Mouse (Mus musculus): ENCODE measurements around the gene Igfbp2. TPM values are rescaled to one million over a fixed set of nuclear protein-coding genes. Genes with fewer than 3 reads are reported as not detected.

Igfbp2 gene
- polyA plus RNA-seq, 1 experiment from 2014 or later, result 329 TPM

DNA sequence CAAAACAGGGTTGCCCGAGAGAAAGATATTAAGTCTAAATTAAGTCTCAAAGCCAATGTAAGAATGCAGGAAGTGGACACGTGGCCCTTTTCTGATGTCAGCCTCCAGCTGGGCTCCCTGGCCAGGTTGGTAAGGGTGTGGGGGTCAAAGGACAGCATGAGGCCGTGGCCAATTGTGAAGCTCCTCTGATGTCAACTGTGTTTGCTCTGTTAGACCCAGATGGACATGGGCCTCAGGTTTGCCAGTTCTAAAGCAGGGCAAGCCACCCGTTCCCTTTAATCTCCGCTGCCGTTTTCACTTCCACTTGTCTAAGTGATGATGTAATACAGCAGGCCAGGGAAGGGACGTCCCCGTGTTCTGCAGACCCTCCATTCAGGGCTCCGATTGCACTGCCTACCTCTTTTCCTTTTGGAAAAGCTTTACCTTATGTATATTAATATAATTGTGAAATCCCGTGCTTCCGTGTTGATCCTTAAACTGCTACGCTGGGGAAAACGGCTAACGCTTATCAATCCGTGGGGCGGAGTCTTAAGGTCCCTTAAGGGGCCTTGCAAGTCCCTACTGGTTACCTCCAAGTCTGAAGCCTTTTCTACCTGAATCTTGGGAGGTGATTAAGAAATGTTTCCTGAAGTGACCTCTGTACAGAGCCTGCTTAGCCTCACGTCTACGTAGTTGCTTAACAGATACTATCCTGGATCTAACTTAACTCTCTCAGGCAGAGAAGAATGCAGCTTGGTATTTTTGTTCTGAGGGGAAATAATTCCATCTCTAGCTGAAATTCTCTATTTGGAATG is 18.6 kb downstream of the Igfbp2 start:
- no peak overlapping the region for H3K27ac ChIP-seq
- no peak for ATAC-seq (replicated peaks)
- WGBS, result 85% methylated on average over 18 of the region's 18 CpGs
- H3K4me1 ChIP-seq, result no peaks in the 10 kb centered on the region
- no peak overlapping the region for H3K4me3 ChIP-seq
- H3K4me2 ChIP-seq, result no peak overlapping the region
- H3K27me3 ChIP-seq (replicated peaks), result no peaks in the 10 kb centered on the region
- H3K9ac ChIP-seq, result no peak overlapping the region
- no peaks in the 10 kb centered on the region for H3K36me3 ChIP-seq (replicated peaks)
- no peaks in the 10 kb centered on the region for H3K9me3 ChIP-seq

GRCm38 (mm10) chr1:72844675-72845074 is 20.4 kb downstream of the Igfbp2 start:
- H3K9ac ChIP-seq, result no peak overlapping the region
- no peak overlapping the region for H3K4me3 ChIP-seq
- no peaks in the 10 kb centered on the region for H3K4me1 ChIP-seq
- no peaks in the 10 kb centered on the region for H3K27me3 ChIP-seq (replicated peaks)
- no peaks in the 10 kb centered on the region for H3K36me3 ChIP-seq (replicated peaks)
- no peak overlapping the region for H3K27ac ChIP-seq
- no peak for ATAC-seq (replicated peaks)
- H3K9me3 ChIP-seq, result no peaks in the 10 kb centered on the region
- 93% methylated on average over 6 of the region's 6 CpGs for WGBS
- no peak overlapping the region for H3K4me2 ChIP-seq

DNA sequence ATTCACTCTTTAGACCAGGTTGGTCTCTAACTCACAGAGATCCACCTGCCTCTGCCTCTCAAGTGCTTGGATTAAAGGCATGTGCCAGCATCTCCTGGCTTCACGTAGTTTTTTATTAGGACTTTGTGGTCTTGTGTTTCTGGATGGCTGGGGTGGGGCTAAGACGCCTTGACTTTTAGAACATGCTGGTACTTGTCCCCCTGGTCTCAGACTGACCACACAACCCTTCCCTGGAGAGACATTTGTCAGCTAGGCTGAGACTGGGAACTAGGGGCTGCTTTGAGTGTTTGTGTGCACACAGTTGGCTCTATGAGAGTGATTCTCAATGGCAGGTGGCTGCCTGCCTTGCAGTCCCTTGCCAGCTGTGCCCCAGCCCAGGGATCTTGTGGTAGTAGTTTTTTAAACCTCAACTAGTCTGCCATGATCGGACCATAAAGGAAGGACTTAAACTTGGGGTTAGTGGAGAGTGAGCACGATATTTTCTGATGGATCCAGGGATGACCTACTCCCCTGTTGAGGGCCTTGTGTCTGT is 23.6 kb downstream of the Igfbp2 start:
- no peak overlapping the region for H3K4me2 ChIP-seq
- no peak overlapping the region for H3K27ac ChIP-seq
- 91% methylated on average over 4 of the region's 4 CpGs for WGBS
- H3K36me3 ChIP-seq (replicated peaks), result peaks cover 6% of the 10 kb centered on the region; the same call in 1 of the 2 replicates
- no peak overlapping the region for H3K9ac ChIP-seq
- no peak for ATAC-seq (replicated peaks)
- no peaks in the 10 kb centered on the region for H3K4me1 ChIP-seq
- no peaks in the 10 kb centered on the region for H3K9me3 ChIP-seq
- no peak overlapping the region for H3K4me3 ChIP-seq
- no peaks in the 10 kb centered on the region for H3K27me3 ChIP-seq (replicated peaks)

GRCm38 (mm10) chr1:72849037-72849436 is 24.7 kb downstream of the Igfbp2 start:
- Histone ChIP-seq H3K36me3 (replicated peaks) (peaks cover 6% of the 10 kb centered on the region; the same call in 1 of the 2 replicates), H3K27me3 (replicated peaks) (no peaks in the 10 kb centered on the region), H3K27ac (no peak overlapping the region), H3K4me1 (no peaks in the 10 kb centered on the region), H3K9ac (no peak overlapping the region), H3K4me2 (no peak overlapping the region), H3K4me3 (no peak overlapping the region), H3K9me3 (no peaks in the 10 kb centered on the region)
- WGBS, result 94% methylated on average over 8 of the region's 8 CpGs
- ATAC-seq (replicated peaks), result no peak

- 87% methylated on average over 1 of the region's 1 CpGs for whole genome bisulfite sequencing
- Histone ChIP-seq H3K27me3 (replicated peaks) (no peaks in the 10 kb centered on the region), H3K9me3 (no peaks in the 10 kb centered on the region), H3K9ac (no peak overlapping the region), H3K4me1 (peaks cover 10% of the 10 kb centered on the region), H3K4me2 (no peak overlapping the region), H3K27ac (no peak overlapping the region), H3K36me3 (replicated peaks) (peaks cover 6% of the 10 kb centered on the region; the same call in 1 of the 2 replicates), H3K4me3 (no peak overlapping the region)
- ATAC-seq (replicated peaks), result no peak
Observed at GRCm38 (mm10) chr1:72853759-72854158, 29.5 kb downstream of the Igfbp2 start.

DNA sequence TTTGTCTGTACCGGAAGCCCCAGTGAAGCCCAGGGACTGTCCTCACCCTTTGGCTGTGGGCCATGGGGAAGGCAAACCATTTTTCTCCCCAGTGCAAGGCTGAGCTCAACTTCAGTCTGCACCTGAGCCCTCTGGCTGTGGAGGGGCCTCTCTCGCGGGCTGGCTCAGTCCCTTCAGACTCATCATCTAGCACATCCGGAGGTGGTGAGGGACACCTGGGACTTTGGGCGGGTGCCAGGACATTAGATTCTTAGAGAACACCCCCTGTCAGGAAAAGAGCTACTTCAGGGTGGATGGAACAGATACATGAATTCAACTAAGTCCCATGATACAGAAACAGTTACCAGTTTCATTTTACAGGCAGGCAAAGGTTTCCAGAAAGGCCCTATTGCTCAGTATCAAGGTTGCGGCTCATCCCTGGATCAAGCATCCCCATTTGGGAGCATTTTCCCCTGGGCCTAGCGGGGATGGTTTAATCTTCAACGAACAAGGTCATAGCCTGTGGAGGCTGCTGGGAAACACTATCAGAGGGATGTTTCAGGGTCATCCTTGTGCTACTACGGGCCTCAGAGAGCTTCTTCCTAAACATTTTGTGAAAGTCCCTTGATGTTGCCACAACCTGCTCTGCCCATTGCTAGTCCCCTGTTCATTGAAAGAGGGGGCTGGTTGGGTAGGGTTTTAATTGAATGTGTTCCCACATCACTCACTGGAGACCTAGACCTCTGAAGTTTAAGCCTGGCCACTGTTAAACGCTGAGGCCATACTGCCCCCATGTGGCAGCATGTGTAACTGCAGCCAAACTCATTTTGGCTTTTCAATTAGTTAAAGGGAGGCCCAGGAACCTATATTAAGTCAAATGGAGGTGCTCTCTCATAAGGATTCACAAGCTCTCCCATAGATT is 30.3 kb downstream of the Igfbp2 start:
- no peak overlapping the region for H3K27ac ChIP-seq
- peak; percentile 61 for ATAC-seq (replicated peaks)
- no peak overlapping the region for H3K4me2 ChIP-seq
- no peak overlapping the region for H3K9ac ChIP-seq
- no peaks in the 10 kb centered on the region for H3K27me3 ChIP-seq (replicated peaks)
- no peaks in the 10 kb centered on the region for H3K9me3 ChIP-seq
- WGBS, result 42% methylated on average over 10 of the region's 10 CpGs
- H3K4me3 ChIP-seq, result no peak overlapping the region
- peaks cover 6% of the 10 kb centered on the region; the same call in 1 of the 2 replicates for H3K36me3 ChIP-seq (replicated peaks)
- H3K4me1 ChIP-seq, result peaks cover 16% of the 10 kb centered on the region

GRCm38 (mm10) chr1:72855729-72856128 is 31.4 kb downstream of the Igfbp2 start:
- H3K9ac ChIP-seq, result no peak overlapping the region
- H3K4me1 ChIP-seq, result peaks cover 16% of the 10 kb centered on the region
- no peaks in the 10 kb centered on the region for H3K9me3 ChIP-seq
- ATAC-seq (replicated peaks), result no peak
- H3K27ac ChIP-seq, result no peak overlapping the region
- no peak overlapping the region for H3K4me2 ChIP-seq
- peaks cover 6% of the 10 kb centered on the region; the same call in 1 of the 2 replicates for H3K36me3 ChIP-seq (replicated peaks)
- H3K4me3 ChIP-seq, result no peak overlapping the region
- WGBS, result 87% methylated on average over 10 of the region's 10 CpGs
- no peaks in the 10 kb centered on the region for H3K27me3 ChIP-seq (replicated peaks)

- no peak for ATAC-seq (replicated peaks)
- Histone ChIP-seq H3K4me3 (no peak overlapping the region), H3K4me1 (peaks cover 16% of the 10 kb centered on the region), H3K9ac (no peak overlapping the region), H3K4me2 (no peak overlapping the region), H3K9me3 (no peaks in the 10 kb centered on the region), H3K27ac (no peak overlapping the region), H3K36me3 (replicated peaks) (peaks cover 6% of the 10 kb centered on the region; the same call in 1 of the 2 replicates), H3K27me3 (replicated peaks) (no peaks in the 10 kb centered on the region)
- 86% methylated on average over 19 of the region's 19 CpGs for WGBS
Observed at GRCm38 (mm10) chr1:72856209-72856909, 32.1 kb downstream of the Igfbp2 start.

- no peak overlapping the region for H3K27ac ChIP-seq
- H3K36me3 ChIP-seq (replicated peaks), result no peaks in the 10 kb centered on the region
- ATAC-seq (replicated peaks), result no peak
- peaks cover 16% of the 10 kb centered on the region for H3K4me1 ChIP-seq
- whole genome bisulfite sequencing, result 90% methylated on average over 7 of the region's 7 CpGs
- no peak overlapping the region for H3K4me3 ChIP-seq
- H3K9ac ChIP-seq, result no peak overlapping the region
- H3K27me3 ChIP-seq (replicated peaks), result no peaks in the 10 kb centered on the region
- H3K9me3 ChIP-seq, result no peaks in the 10 kb centered on the region
- H3K4me2 ChIP-seq, result no peak overlapping the region
Observed at GRCm38 (mm10) chr1:72857142-72857541, 32.8 kb downstream of the Igfbp2 start.

DNA sequence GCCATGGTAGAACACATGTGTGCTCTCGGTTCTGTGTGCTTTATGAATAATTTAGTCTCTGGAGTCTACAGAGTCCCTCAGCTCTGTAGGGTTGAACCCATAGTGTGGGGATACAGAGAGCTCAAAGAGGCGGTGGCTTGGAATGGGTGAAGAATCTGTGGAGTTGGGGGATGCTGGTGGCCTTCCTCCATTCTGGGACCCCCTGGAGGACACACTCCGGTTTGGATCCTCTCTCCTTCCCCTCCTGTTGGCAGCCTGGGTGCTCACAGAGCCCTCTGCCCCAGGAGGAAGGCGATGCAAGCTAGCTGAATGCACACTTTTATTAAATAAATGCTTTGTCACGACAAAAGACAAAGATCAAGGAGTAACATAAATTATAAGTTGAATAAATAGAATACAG is 33.3 kb downstream of the Igfbp2 start:
- 68% methylated on average over 5 of the region's 5 CpGs for WGBS
- no peaks in the 10 kb centered on the region for H3K9me3 ChIP-seq
- ATAC-seq (replicated peaks), result no peak

DNA sequence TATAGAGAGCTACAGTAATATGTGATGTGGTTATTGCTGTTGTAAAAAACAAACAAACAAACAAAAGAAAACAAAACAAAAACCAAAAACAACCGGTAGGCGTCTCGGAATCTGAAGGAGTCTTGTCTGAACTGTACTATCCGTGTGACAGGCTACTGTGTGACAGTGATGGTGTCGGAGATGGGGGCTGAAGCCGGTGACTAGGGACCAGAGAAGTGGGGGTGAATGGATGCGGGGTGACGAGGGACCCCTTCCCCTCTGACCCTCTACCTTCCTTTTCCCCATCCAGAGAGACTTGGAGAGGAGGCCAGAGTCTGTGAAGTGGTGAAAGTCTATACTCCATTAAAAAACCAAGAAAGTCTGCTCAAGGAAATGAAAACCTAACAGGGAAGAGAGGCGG is 34.0 kb downstream of the Igfbp2 start:
- Histone ChIP-seq H3K9ac (no peak overlapping the region), H3K4me2 (no peak overlapping the region), H3K9me3 (no peaks in the 10 kb centered on the region), H3K27ac (0 out of 2 replicates have a peak overlapping the region, but pooled peaks have one; percentile 54), H3K36me3 (replicated peaks) (no peaks in the 10 kb centered on the region), H3K27me3 (replicated peaks) (no peaks in the 10 kb centered on the region), H3K4me3 (no peak overlapping the region), H3K4me1 (peaks cover 16% of the 10 kb centered on the region)
- 87% methylated on average over 9 of the region's 9 CpGs for whole genome bisulfite sequencing
- ATAC-seq (replicated peaks), result 0 out of 2 replicates have a peak, but pooled peaks have one; percentile 8

More for the DNA sequence above, 33.3 kb downstream of the Igfbp2 start:
- Histone ChIP-seq H3K9ac (no peak overlapping the region), H3K36me3 (replicated peaks) (no peaks in the 10 kb centered on the region), H3K27me3 (replicated peaks) (no peaks in the 10 kb centered on the region), H3K4me1 (peaks cover 16% of the 10 kb centered on the region), H3K4me2 (no peak overlapping the region), H3K27ac (no peak overlapping the region), H3K4me3 (no peak overlapping the region)

DNA sequence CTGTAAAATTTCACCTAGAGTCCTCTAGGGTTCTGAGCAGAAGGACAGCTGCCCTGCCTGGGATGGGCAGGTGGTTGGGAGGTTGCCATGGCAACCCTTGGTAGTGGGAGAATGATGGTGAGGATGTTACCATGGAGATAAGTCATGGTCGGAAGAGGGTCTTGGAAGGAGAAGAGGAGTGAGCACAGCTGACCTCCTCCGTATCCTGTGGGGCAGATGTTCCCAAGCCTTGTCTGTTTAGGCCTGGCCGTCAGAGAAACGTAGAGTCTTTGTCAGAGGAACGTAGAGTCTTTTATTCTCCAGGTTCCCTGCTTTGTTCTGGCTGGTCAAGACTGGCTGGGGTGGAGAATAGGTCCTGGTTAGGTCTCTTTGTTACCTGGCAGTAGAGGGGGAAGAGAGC is 34.6 kb downstream of the Igfbp2 start:
- ATAC-seq (replicated peaks), result peak; percentile 83
- H3K27ac ChIP-seq, result peak overlapping the region; percentile 54
- 18% methylated on average over 5 of the region's 5 CpGs for WGBS

More for the DNA sequence above, 34.6 kb downstream of the Igfbp2 start:
- no peaks in the 10 kb centered on the region for H3K36me3 ChIP-seq (replicated peaks)
- H3K9ac ChIP-seq, result no peak overlapping the region
- H3K9me3 ChIP-seq, result no peaks in the 10 kb centered on the region
- H3K4me1 ChIP-seq, result peaks cover 16% of the 10 kb centered on the region
- H3K4me3 ChIP-seq, result no peak overlapping the region
- no peak overlapping the region for H3K4me2 ChIP-seq
- H3K27me3 ChIP-seq (replicated peaks), result no peaks in the 10 kb centered on the region

Measured in midbrain, embryonic 15.5 days (tissue).